8 mouse cellular contexts compared by ENCODE assay signal in genomic region chr15:84231113-84231712, GRCm38 (mm10). TPM values are rescaled to one million over a fixed set of nuclear protein-coding genes. Genes with fewer than 3 reads are reported as not detected.
DNase-seq lines count a peak whose midpoint lies in the region; ATAC-seq and TF ChIP-seq lines count a peak whose summit lies in the region.

No protein-coding gene starts in this region.

- no peak for DNase-seq in ES-E14 (ENCODE audit: low read depth, low spot score)
- peak; percentile 71 for DNase-seq in c-Kit-positive CD71-positive TER-119-positive erythroid progenitor cells, embryonic 14.5 days (ENCODE audit: low spot score)
- no peak for DNase-seq in hindbrain, embryonic 14.5 days (ENCODE audit: low spot score)
- DNase-seq in limb, embryonic 11.5 days (ENCODE audit: low spot score), result peak; percentile 42
- peak; percentile 47 for DNase-seq in midbrain, embryonic 10.5 days (ENCODE audit: low spot score)

- in situ Hi-C loops in ES-E14 (cut with MboI; ENCODE audit: low sequenced_read_pairs in 2 of 2, unreplicated experiment in 2 of 2), result no loop called here

- H3K27ac ChIP-seq in ES-E14 (ENCODE audit: insufficient read depth, low read depth, low read length, poor library complexity, severe bottlenecking), result no peak overlapping the region
- peak overlapping the region; percentile 66 for H3K27ac ChIP-seq in forebrain, embryonic 15.5 days (replicated peaks)
- H3K27ac ChIP-seq in hindbrain, embryonic 14.5 days, result peak overlapping the region; percentile 78
- no peak overlapping the region for H3K27ac ChIP-seq in limb, embryonic 11.5 days (replicated peaks; ENCODE audit: low read depth, low read length)
- peak overlapping the region; percentile 83 for H3K27ac ChIP-seq in midbrain, embryonic 10.5 days (replicated peaks)
- H3K27ac ChIP-seq in stomach, embryonic 15.5 days, result peak overlapping the region; percentile 48; the same call in 1 of the 2 replicates

- 4% methylated on average over 16 of the region's 16 CpGs for WGBS in forebrain, embryonic 15.5 days
- 3% methylated on average over 16 of the region's 16 CpGs for WGBS in hindbrain, embryonic 14.5 days
- WGBS in limb, embryonic 11.5 days, result 5% methylated on average over 16 of the region's 16 CpGs
- WGBS in midbrain, embryonic 10.5 days, result 2% methylated on average over 16 of the region's 16 CpGs
- 10% methylated on average over 16 of the region's 16 CpGs for WGBS in stomach, embryonic 15.5 days

- H3K36me3 ChIP-seq in ES-E14 (ENCODE audit: control insufficient read depth, insufficient read depth, low read length, poor library complexity, severe bottlenecking), result no peaks in the 10 kb centered on the region
- no peaks in the 10 kb centered on the region for H3K36me3 ChIP-seq in forebrain, embryonic 15.5 days
- H3K36me3 ChIP-seq in hindbrain, embryonic 14.5 days (replicated peaks; ENCODE audit: control insufficient read depth, insufficient read depth), result no peaks in the 10 kb centered on the region
- no peaks in the 10 kb centered on the region for H3K36me3 ChIP-seq in limb, embryonic 11.5 days (ENCODE audit: control insufficient read depth, insufficient read depth, low read length)
- 0 out of 2 replicates have a peak, but pooled peaks cover 2% of the 10 kb centered on the region for H3K36me3 ChIP-seq in midbrain, embryonic 10.5 days
- H3K36me3 ChIP-seq in stomach, embryonic 15.5 days, result no peaks in the 10 kb centered on the region

- peak; percentile 38 for ATAC-seq in forebrain, embryonic 15.5 days (replicated peaks)
- no peak; the same call in 1 of the 2 replicates for ATAC-seq in hindbrain, embryonic 14.5 days (ENCODE audit: low FRiP score)
- no peak for ATAC-seq in limb, embryonic 11.5 days (ENCODE audit: insufficient number of reproducible peaks, low FRiP score, low TSS enrichment, low read depth)
- ATAC-seq in stomach, embryonic 15.5 days (ENCODE audit: insufficient read depth, low FRiP score, low read depth), result peak; percentile 77
- ATAC-seq in CD4-positive, CD25-positive, alpha-beta regulatory T cell, adult 4 months, result no peak

- H3K4me2 ChIP-seq in forebrain, embryonic 15.5 days (replicated peaks), result peak overlapping the region; percentile 97
- peak overlapping the region; percentile 68 for H3K4me2 ChIP-seq in hindbrain, embryonic 14.5 days (replicated peaks)
- H3K4me2 ChIP-seq in limb, embryonic 11.5 days (ENCODE audit: low read depth, severe bottlenecking), result peak overlapping the region; percentile 62
- H3K4me2 ChIP-seq in stomach, embryonic 15.5 days, result peak overlapping the region; percentile 93

- H3K9me3 ChIP-seq in ES-E14 (ENCODE audit: control insufficient read depth, insufficient read depth, low read depth, low read length), result no peaks in the 10 kb centered on the region
- H3K9me3 ChIP-seq in forebrain, embryonic 15.5 days, result no peaks in the 10 kb centered on the region
- H3K9me3 ChIP-seq in hindbrain, embryonic 14.5 days (ENCODE audit: control insufficient read depth, low read length), result no peaks in the 10 kb centered on the region
- H3K9me3 ChIP-seq in limb, embryonic 11.5 days (ENCODE audit: control insufficient read depth, low read length), result no peaks in the 10 kb centered on the region
- no peaks in the 10 kb centered on the region for H3K9me3 ChIP-seq in midbrain, embryonic 10.5 days (replicated peaks)
- no peaks in the 10 kb centered on the region for H3K9me3 ChIP-seq in stomach, embryonic 15.5 days

- peak overlapping the region; percentile 69 to 80 for H3K4me3 ChIP-seq in ES-E14 (ENCODE audit: insufficient read depth in 1 of 2, low read depth in 1 of 2, low read length in 2 of 2, poor library complexity in 1 of 2, severe bottlenecking in 1 of 2)
- H3K4me3 ChIP-seq in forebrain, embryonic 15.5 days, result peak overlapping the region; percentile 44
- peak overlapping the region; percentile 34 for H3K4me3 ChIP-seq in hindbrain, embryonic 14.5 days (replicated peaks; ENCODE audit: low read length)
- peak overlapping the region; percentile 52 for H3K4me3 ChIP-seq in limb, embryonic 11.5 days (ENCODE audit: low read depth, low read length)
- H3K4me3 ChIP-seq in midbrain, embryonic 10.5 days, result peak overlapping the region; percentile 61
- H3K4me3 ChIP-seq in stomach, embryonic 15.5 days (replicated peaks), result peak overlapping the region; percentile 51

- peak overlapping the region; percentile 36 for H3K9ac ChIP-seq in ES-E14 (ENCODE audit: insufficient read depth, low read depth, low read length, poor library complexity, severe bottlenecking)
- H3K9ac ChIP-seq in forebrain, embryonic 15.5 days (replicated peaks), result peak overlapping the region; percentile 55
- H3K9ac ChIP-seq in hindbrain, embryonic 14.5 days, result peak overlapping the region; percentile 60
- peak overlapping the region; percentile 17 for H3K9ac ChIP-seq in limb, embryonic 11.5 days (ENCODE audit: low read length)
- H3K9ac ChIP-seq in stomach, embryonic 15.5 days, result no peak overlapping the region

- peaks cover 6 to 17% of the 10 kb centered on the region in 2 experiments; a peak in 3 of 4 replicates for H3K4me1 ChIP-seq in ES-E14 (ENCODE audit: control insufficient read depth in 2 of 2, insufficient read depth in 2 of 2, low read length in 2 of 2, poor library complexity in 1 of 2)
- peaks cover 42% of the 10 kb centered on the region for H3K4me1 ChIP-seq in forebrain, embryonic 15.5 days
- H3K4me1 ChIP-seq in hindbrain, embryonic 14.5 days (replicated peaks; ENCODE audit: control insufficient read depth, insufficient read depth, low read length), result peaks cover 36% of the 10 kb centered on the region
- H3K4me1 ChIP-seq in limb, embryonic 11.5 days (ENCODE audit: control insufficient read depth, insufficient read depth, low read length), result peaks cover 19% of the 10 kb centered on the region
- peaks cover 75% of the 10 kb centered on the region for H3K4me1 ChIP-seq in midbrain, embryonic 10.5 days
- H3K4me1 ChIP-seq in stomach, embryonic 15.5 days, result peaks cover 21% of the 10 kb centered on the region

- no peaks in the 10 kb centered on the region for H3K27me3 ChIP-seq in forebrain, embryonic 15.5 days
- H3K27me3 ChIP-seq in hindbrain, embryonic 14.5 days (ENCODE audit: control insufficient read depth, insufficient read depth, low read length), result no peaks in the 10 kb centered on the region
- no peaks in the 10 kb centered on the region for H3K27me3 ChIP-seq in limb, embryonic 11.5 days (ENCODE audit: control insufficient read depth, insufficient read depth, low read length)
- peaks cover 38% of the 10 kb centered on the region for H3K27me3 ChIP-seq in midbrain, embryonic 10.5 days (ENCODE audit: low read depth, poor library complexity, severe bottlenecking)
- peaks cover 5% of the 10 kb centered on the region; the same call in 1 of the 2 replicates for H3K27me3 ChIP-seq in stomach, embryonic 15.5 days (replicated peaks)

TF ChIP-seq in ES-E14, 5 proteins besides CTCF, POLR2A, EP300 and RAD21:
- TF ChIP-seq MAFK (IDR thresholded peaks at IDR 0.05; ENCODE audit: insufficient read depth, low read depth, low read length), result no peak
- TF ChIP-seq ZC3H11A (IDR thresholded peaks at IDR 0.05; ENCODE audit: borderline replicate concordance, low read depth, low read length), result no peak
- no peak for TF ChIP-seq CHD2 (IDR thresholded peaks at IDR 0.05; ENCODE audit: low read depth, low read length)
- no peak for TF ChIP-seq HCFC1 (IDR thresholded peaks at IDR 0.05; ENCODE audit: borderline replicate concordance, insufficient read depth, low read length)
- TF ChIP-seq ZNF384 (IDR thresholded peaks at IDR 0.05; ENCODE audit: low read depth, low read length), result no peak

RNA-seq across cellular contexts. Expression of gene Parvb, which starts 0.6 kb away (rescaled TPM):
- total RNA-seq in ES-E14 (2012; rRNA removed), result 10.8 and 18.6 TPM in 2 replicates
- polyA plus RNA-seq in forebrain, embryonic 15.5 days (2015; fragmentation: Nextera tagmentation; extraction: Ambion mirVana), result 2.8 and 3.8 TPM in 2 replicates
- polyA plus RNA-seq in hindbrain, embryonic 14.5 days (2014; fragmentation: Nextera tagmentation; extraction: Ambion mirVana), result 4.1 and 5.1 TPM in 2 replicates
- polyA plus RNA-seq in limb, embryonic 11.5 days (2014; fragmentation: Nextera tagmentation; extraction: Ambion mirVana), result 6.1 and 9.4 TPM in 2 replicates
- 7.4 and 8.4 TPM in 2 replicates for polyA plus RNA-seq in midbrain, embryonic 10.5 days (2016; fragmentation: Nextera tagmentation; extraction: Ambion mirVana)
- polyA plus RNA-seq in stomach, embryonic 15.5 days (2015; fragmentation: Nextera tagmentation; extraction: Ambion mirVana), result 3.1 and 3.6 TPM in 2 replicates
- 1 to 10 TPM in 1 of 2 experiments, not detected in 1; 2.4 TPM for polyA plus RNA-seq in CD4-positive, CD25-positive, alpha-beta regulatory T cell, adult 4 months (2017; shearing (Covaris generic))

RNA-seq across cellular contexts. Expression of gene Samm50, which starts 39.2 kb away (rescaled TPM):
- 107 TPM in 2 replicates for total RNA-seq in ES-E14 (2012; rRNA removed)
- polyA plus RNA-seq in forebrain, embryonic 15.5 days (2015; fragmentation: Nextera tagmentation; extraction: Ambion mirVana), result 83.1 and 89.2 TPM in 2 replicates
- 56.3 and 56.7 TPM in 2 replicates for polyA plus RNA-seq in hindbrain, embryonic 14.5 days (2014; fragmentation: Nextera tagmentation; extraction: Ambion mirVana)
- polyA plus RNA-seq in limb, embryonic 11.5 days (2014; fragmentation: Nextera tagmentation; extraction: Ambion mirVana), result 79.9 and 89.1 TPM in 2 replicates
- polyA plus RNA-seq in midbrain, embryonic 10.5 days (2016; fragmentation: Nextera tagmentation; extraction: Ambion mirVana), result 108 and 110 TPM in 2 replicates
- 103 and 118 TPM in 2 replicates for polyA plus RNA-seq in stomach, embryonic 15.5 days (2015; fragmentation: Nextera tagmentation; extraction: Ambion mirVana)
- polyA plus RNA-seq in CD4-positive, CD25-positive, alpha-beta regulatory T cell, adult 4 months (2017; shearing (Covaris generic)), result 10 to 100 TPM; 44.3 to 56.1 TPM

Comparison
In these comparisons a context has a peak if more than half of its experiments do, and no peak if none do; other contexts are left out.
1. DNase-seq: peak in c-Kit-positive CD71-positive TER-119-positive erythroid progenitor cells, embryonic 14.5 days (single experiment), limb, embryonic 11.5 days (single experiment) and midbrain, embryonic 10.5 days (single experiment); none in ES-E14 (single experiment) and hindbrain, embryonic 14.5 days (single experiment).
2. H3K27ac ChIP-seq: peak in forebrain, embryonic 15.5 days (single experiment), hindbrain, embryonic 14.5 days (single experiment), midbrain, embryonic 10.5 days (single experiment) and stomach, embryonic 15.5 days (single experiment); none in ES-E14 (single experiment) and limb, embryonic 11.5 days (single experiment).
3. ATAC-seq: peak in forebrain, embryonic 15.5 days (single experiment) and stomach, embryonic 15.5 days (single experiment); none in hindbrain, embryonic 14.5 days (single experiment), limb, embryonic 11.5 days (single experiment) and CD4-positive, CD25-positive, alpha-beta regulatory T cell, adult 4 months (single experiment).
4. Peak in every context shown above with its lines, with median percentiles within 50 percentile points of each other: H3K4me3 ChIP-seq and H3K4me2 ChIP-seq.